Mouse (Mus musculus) mature B cell (primary cell): ENCODE data around the gene Thumpd1.
"Not testable (repeated sequence)": the region's sequence is repeated elsewhere in the genome, so short reads cannot be mapped to it uniquely, and the experiment has no call there.

ENCODE experiments used
- in situ Hi-C: fragments of 300-500 bp; cut with MboI; formaldehyde crosslinking; loops from 2 replicates; pipeline ENCODE4 v1.14.3; 2019

Thumpd1 gene

DNA sequence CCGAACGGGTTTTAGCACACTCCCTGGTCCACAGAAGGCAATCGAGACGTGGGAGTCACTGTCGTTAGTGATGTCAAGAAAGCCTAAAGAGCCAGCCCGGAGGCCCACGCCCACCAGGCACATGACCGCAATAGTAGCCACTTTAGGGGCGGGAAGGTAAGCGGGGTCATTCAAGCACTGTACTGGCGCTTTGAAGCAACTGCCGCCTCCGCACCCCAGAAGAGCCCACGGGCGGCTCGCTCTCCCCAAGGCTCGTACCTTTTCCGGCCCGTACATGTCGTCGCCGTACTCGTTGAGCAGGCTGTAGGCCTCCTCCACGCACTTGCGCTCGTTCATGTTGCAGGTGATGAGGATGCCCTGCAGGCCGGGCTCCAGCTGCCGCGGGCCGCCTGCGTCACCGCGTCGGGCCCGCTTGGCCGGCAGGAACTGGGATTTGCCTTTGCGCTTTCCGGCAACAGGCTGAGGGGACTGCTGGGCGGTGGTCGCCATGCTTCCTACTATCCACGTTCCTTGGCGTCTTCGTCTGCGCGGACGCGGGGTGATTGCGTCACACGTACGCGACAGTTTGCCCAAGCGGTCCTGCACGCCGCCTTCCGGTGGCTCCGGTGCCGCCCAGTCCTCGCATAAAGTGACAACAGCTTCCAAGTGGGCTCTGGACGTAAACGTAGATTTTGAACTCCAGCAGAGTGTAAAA lies at the start of gene Thumpd1:
Gene Thumpd1 (minus strand): TSS at position 546 of the 694 bp plus-strand sequence.
- in situ Hi-C loops, result no loop called here

DNA sequence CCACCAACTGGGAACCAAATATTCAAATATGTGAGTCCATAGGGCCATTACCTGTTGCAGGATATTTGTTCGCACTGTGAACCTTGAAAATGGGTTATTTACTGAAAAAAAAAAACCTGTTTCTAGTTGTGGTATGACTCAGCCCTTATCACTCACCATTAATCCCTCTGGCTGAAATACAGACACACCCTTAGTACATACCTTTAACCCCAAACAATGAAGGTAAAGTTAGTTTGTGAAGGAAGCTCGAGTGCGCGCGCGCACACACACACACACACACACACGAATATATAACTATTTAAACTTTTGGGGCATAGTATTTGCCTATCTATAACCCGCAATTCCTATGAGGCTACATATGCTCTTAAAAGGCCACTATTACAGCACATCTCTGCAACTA lies 49.3 kb upstream of the Thumpd1 start:
- in situ Hi-C loops, result no loop called here

GRCm38 (mm10) chr7:119766996-119767395 lies 46.4 kb upstream of the Thumpd1 start:
- in situ Hi-C loops, result no loop called here

GRCm38 (mm10) chr7:119764377-119764776 lies 43.8 kb upstream of the Thumpd1 start:
- in situ Hi-C loops, result no loop called here

DNA sequence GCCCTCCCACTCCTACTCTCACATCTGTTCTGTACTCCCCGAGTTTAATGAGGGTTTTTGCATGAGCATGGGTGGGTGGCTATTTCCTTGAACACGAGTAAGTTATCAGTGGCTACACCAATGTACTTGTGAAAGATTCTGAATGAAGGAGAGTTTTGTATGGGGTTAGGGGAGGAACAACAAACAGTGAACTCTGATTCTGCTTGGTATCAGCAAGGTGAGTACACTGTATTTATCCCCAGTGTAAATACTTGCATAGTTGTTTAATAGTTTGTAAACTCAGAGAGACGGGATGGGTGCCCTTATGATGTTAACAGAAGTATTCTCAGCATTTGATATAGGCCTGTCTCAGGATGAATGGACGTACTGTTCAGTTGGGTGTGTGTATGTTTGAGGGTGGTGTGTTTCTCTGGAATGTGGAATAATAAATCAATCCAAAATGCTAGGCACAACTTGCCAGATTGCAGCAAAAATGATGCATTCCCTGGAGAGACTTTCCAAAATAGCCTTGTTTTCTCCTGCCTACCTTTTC lies 41.6 kb upstream of the Thumpd1 start:
- in situ Hi-C loops, result no loop called here

DNA sequence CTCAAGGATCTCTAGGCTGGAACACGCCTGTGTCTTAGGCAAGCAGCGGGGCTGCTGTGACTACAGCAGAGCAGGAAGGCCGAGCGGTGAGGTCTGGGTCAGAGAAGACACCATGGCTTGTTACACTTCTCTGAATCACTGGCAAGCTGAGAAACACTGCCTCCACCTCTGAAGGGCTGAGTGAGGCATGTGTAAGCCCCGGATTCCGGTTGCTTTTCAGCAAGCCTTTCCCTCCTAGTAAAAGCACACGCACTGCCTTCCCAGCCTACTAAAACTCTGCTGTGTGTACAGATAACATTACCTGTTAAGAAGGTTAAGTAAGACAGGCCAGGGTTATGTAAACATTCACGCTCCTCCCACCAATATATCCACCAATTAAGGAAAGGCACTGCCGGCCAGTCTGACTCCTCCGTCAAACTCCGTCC lies 39.9 kb upstream of the Thumpd1 start, which contains the start of gene Acsm3:
Gene Acsm3 (plus strand): TSS at position 397 of the 425 bp plus-strand sequence.
- in situ Hi-C loops, result no loop called here

DNA sequence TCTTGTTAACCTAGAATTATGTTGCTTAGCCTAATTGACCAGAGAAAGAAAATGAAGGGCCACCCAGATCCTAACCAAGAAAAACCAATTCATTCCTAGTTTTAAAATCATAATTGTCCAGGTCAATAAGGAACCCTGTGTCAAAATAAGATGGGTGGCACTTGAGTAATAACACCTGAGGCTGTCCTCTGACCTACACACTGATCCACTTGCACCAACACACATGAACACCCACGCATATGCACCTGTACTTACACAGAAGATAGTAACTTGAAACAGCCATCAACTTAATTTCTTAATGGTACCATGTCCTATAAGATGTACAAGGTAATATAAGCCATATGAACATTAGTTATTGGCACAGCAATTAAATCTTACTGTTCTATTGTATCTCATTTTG lies 33.1 kb upstream of the Thumpd1 start:
- in situ Hi-C loops, result no loop called here

DNA sequence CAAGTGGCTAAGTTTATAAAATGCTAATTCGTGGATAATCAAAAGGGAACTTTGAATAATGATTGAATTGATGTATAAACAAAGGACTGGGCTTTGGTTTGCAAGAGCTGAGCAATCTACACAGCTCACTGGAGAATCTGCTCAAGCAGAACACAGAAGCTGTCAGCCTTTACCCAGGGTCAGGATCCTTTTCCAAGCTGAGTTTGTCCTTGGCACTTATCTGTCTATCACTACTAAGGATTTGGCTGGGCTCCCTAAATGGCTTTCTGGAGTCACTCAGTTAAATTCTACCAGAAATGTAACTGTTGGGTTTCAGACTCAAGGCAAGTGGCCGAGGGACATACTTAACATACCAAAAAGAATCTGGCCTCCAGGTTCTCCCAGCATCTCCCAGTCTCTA lies 29.3 kb upstream of the Thumpd1 start:
- in situ Hi-C loops, result no loop called here

DNA sequence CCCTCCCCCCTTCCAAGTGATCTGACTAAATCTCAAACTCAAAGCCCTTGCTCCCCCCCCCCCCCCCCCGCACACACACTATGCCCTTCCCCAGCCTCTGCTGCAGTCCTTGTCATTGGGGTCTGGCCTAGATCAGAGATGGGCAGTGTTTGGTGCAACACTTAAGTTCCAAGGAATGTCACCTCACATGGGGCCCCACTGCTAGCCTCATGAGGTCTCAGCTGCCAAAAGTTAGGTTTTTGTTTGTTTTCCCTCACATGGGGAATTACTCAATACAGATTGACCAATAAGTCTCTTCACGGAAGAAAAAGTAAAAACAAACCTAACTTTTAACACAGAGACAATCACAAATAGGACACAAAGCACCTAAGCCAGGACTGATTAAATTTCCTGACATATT lies 28.2 kb upstream of the Thumpd1 start:
- in situ Hi-C loops, result no loop called here

GRCm38 (mm10) chr7:119745869-119746268 lies 25.3 kb upstream of the Thumpd1 start:
- in situ Hi-C loops, result no loop called here

DNA sequence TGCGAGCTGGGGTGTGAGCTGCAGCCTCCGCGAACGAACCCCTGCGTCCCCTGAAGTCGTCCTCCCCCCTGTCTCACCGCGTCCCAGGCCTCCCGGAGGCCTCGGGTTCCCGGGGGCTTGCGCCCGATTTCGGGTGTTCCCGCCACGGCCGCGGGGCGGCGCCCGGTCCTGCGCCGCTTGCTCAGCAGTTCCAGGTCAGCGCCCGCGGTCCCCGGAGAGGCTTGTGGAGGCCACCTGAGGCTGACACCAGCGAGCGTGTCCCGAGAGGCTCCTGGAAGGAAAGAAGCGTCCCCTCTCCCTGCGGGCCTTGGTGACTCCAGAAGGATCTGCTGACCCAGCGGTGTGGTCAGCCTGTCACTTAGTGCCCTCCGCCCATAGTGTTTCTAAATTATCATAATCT lies 23.7 kb upstream of the Thumpd1 start:
- in situ Hi-C loops, result no loop called here

DNA sequence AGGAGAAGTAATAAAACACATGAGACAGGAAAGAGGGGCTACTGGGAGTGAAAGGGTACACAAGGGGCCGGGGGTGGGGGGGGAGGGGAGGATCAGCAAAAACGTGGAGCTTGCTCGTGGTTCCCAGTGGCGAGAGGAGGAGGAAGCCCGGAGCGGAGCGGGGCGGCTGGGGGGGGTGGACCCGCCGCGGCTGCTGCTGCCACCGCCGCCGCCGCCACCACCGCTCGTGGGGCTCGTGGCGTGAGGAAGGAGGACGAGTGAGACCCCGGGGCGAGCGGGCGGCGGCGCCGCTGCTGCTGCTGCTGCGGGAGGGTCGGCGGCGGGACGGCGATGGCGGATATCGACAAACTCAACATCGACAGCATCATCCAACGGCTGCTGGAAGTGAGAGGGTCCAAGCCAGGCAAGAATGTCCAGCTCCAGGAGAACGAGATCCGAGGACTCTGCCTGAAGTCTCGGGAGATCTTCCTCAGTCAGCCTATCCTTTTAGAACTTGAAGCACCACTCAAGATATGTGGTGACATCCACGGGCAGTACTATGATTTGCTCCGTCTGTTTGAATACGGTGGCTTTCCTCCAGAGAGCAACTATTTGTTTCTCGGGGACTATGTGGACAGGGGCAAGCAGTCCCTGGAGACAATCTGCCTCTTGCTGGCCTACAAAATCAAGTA lies 19.3 kb upstream of the Thumpd1 start:
- in situ Hi-C loops, result not testable (repeated sequence)

DNA sequence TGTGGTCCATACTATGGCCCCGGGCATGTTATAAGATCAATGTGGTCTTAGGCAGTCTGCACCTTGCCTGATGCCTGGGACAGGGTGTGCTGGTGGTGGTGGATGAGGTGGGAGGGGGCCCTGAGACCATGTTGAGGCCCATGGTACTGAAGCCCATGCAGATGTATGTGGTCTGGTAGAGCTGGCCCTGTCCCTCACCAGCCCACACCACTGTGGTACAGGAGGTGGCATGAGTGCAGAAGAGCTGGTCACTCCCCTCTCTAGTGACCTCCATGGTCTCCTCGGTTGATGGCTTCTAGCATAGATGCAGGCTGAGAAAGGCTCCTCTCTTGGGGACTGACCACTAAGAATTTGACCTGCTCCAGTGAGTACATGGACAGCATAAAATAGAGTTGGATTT lies 18.3 kb upstream of the Thumpd1 start:
- in situ Hi-C loops, result no loop called here

DNA sequence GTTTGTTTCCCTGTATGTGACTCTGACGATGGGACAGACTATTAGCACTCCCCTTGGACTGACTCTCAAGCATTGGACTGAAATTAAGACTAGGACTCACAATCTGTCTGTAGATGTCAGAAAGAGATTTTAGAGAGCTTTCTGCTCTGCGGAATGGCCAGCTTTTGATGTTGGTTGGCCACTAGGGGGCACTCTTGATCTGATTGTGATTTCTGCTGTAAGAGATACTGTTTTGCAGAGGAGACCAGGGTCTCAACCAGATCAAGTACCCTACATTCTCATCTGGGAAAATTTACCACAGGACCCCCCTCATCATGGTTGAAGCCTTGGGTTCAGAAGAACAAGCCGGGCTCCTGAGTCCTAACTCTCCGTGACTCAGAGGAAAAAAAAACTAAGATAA lies 10.7 kb upstream of the Thumpd1 start:
- in situ Hi-C loops, result not testable (repeated sequence)

GRCm38 (mm10) chr7:119727621-119728020 lies 7.0 kb upstream of the Thumpd1 start:
- in situ Hi-C loops, result no loop called here

DNA sequence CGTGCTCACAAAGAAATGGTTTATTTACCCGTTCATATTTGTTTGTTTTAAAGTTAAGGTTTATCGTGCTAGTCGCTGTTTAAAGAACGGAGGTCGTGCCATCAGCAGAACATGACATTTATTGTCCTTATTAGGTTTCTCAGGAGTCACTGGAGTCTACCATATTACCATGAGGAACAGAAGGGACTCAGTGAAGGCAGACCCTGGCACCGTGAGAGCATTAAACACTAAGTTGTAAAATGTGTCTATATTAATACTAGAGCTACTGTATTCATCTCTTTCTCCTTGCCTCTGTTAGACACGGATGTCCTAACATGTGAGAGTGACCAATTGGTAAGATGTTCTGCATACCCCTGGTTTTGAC lies 331 bp upstream of the Thumpd1 start:
- in situ Hi-C loops, result no loop called here

DNA sequence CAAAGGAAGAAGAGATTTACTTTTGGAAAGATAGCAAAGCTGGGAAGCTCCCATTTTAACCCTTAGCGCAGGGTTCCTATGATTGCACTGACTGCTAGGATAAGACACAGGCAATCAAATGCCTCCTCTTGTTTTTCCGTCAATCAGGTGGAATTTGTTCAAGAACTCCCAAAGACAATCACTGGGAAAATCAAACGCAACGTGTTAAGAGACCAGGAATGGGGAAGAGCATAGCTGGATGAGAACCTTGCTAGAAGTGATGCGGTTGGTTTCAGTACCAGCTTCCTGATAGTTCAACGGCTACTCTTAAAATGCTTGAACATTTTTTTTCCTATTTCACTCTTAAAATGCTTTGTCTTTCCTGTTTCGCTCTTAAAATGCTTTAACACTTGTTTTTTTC lies 6.5 kb downstream of the Thumpd1 start:
- in situ Hi-C loops, result no loop called here

- in situ Hi-C loops, result no loop called here
These were observed 25.7 kb downstream of the Thumpd1 start for GRCm38 (mm10) chr7:119694926-119695325.

GRCm38 (mm10) chr7:119692302-119692701 lies 28.3 kb downstream of the Thumpd1 start:
- in situ Hi-C loops, result no loop called here

GRCm38 (mm10) chr7:119689726-119690125 lies 30.9 kb downstream of the Thumpd1 start, which contains the start of gene Acsm4:
Gene Acsm4, plus strand, starts transcription at chr7:119690026.
- in situ Hi-C loops, result no loop called here

- in situ Hi-C loops, result no loop called here
These were observed 37.9 kb downstream of the Thumpd1 start for GRCm38 (mm10) chr7:119682699-119683098.

DNA sequence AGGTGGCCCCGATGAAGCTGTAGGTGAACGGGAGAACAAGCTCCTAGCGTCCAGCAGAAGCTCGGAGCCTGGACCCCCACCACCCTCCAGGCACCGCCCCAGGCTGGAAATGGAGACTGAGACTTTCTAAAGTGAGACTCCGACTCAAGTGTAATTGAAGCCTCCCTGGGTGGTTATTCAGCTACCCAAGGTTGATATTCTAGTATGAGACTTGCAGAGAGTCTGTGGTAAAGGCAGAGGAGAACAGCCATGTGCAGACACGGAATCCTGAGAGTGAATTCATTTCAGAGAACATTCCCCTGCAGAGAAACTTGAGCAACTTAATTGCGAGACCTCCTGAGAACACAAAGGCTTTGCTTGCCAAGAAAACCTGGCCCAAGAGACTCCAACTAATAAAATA lies 40.5 kb downstream of the Thumpd1 start:
- in situ Hi-C loops, result no loop called here

DNA sequence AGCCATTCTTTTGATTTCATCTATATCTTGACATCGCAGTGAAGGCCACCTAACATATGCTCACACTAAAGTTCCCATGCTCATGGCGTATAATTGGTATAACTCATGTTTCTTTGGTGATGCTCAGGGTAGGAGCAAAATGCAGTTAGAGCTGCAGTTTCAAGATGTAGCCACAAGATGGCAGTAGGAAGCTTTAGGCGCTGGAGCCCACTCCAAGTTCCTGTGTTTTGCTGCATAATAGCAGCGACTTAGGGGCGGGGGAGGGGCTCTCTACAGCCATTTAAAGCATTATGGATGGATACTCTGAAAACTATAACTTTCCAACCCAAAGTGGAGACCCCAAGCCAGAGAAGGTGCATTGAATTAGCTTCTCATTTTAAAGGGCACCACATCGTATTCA lies 47.1 kb downstream of the Thumpd1 start:
- in situ Hi-C loops, result no loop called here
